Mouse (Mus musculus): ENCODE data around the gene Sox1.

Gene Sox1

GRCm38 (mm10) chr8:12389116-12389471, 6.0 kb upstream of the Sox1 start:
- no peak for DNase-seq (ENCODE audit: extremely low spot score)

- no peak for DNase-seq (ENCODE audit: extremely low spot score)
Observed at GRCm38 (mm10) chr8:12389801-12390639, 5.1 kb upstream of the Sox1 start.

GRCm38 (mm10) chr8:12390640-12391365, 4.3 kb upstream of the Sox1 start:
- DNase-seq (ENCODE audit: extremely low spot score), result peak; percentile 50

GRCm38 (mm10) chr8:12391366-12392250, 3.5 kb upstream of the Sox1 start:
- DNase-seq (ENCODE audit: extremely low spot score), result peak; percentile 82

- DNase-seq (ENCODE audit: extremely low spot score), result no peak
Observed at GRCm38 (mm10) chr8:12392801-12393200, 2.3 kb upstream of the Sox1 start.

- DNase-seq (ENCODE audit: extremely low spot score), result no peak
Observed at GRCm38 (mm10) chr8:12394385-12395000, 602 bp upstream of the Sox1 start.

GRCm38 (mm10) chr8:12396501-12397345, 1.6 kb downstream of the Sox1 start:
- peak; percentile 66 for DNase-seq (ENCODE audit: extremely low spot score)

GRCm38 (mm10) chr8:12397346-12397925, 2.3 kb downstream of the Sox1 start:
- DNase-seq (ENCODE audit: extremely low spot score), result peak; percentile 52

- peak; percentile 28 for DNase-seq (ENCODE audit: extremely low spot score)
Observed at GRCm38 (mm10) chr8:12398011-12398945, 3.2 kb downstream of the Sox1 start.

- peak; percentile 43 for DNase-seq (ENCODE audit: extremely low spot score)
Observed at GRCm38 (mm10) chr8:12399421-12400205, 4.5 kb downstream of the Sox1 start.

- no peak for DNase-seq (ENCODE audit: extremely low spot score)
Observed at GRCm38 (mm10) chr8:12400611-12401390, 5.7 kb downstream of the Sox1 start.

GRCm38 (mm10) chr8:12401391-12402270, 6.5 kb downstream of the Sox1 start:
- DNase-seq (ENCODE audit: extremely low spot score), result peak; percentile 80

GRCm38 (mm10) chr8:12402709-12403108, 7.6 kb downstream of the Sox1 start:
- peak; percentile 37 for DNase-seq (ENCODE audit: extremely low spot score)

GRCm38 (mm10) chr8:12408020-12408419, 12.9 kb downstream of the Sox1 start:
- DNase-seq (ENCODE audit: extremely low spot score), result peak; percentile 45

GRCm38 (mm10) chr8:12409976-12410375, 14.9 kb downstream of the Sox1 start:
- no peak for DNase-seq (ENCODE audit: extremely low spot score)

GRCm38 (mm10) chr8:12417056-12417455, 22.0 kb downstream of the Sox1 start:
- DNase-seq (ENCODE audit: extremely low spot score), result no peak

GRCm38 (mm10) chr8:12420537-12420936, 25.4 kb downstream of the Sox1 start:
- no peak for DNase-seq (ENCODE audit: extremely low spot score)

Measured in embryo, embryonic 9.5 days (tissue).